Mouse (Mus musculus): ENCODE measurements around the gene Sfpq.

DNA sequence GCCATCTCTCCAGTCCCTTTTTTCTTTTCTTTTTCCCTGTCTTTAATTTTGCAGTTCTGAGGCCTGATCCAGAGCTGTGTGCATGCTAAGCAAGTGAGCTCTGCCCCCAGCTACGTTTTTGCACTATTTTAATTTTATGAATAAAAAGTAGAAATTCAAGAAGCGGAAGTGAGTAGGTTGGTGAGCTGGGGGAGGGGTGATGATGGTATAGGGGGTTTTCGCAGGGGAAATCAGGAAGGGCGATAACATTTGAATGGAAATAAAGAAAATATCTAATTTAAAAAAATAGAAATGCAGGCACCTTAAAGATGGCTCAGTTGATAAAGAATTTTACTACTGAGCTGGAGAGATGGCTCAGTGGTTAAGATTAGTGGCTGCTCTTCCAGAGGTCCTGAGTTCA, 22.4 kb downstream of the Sfpq start:
- no peak for TF ChIP-seq CTCF (IDR thresholded peaks at IDR 0.05; ENCODE audit: low read depth)
- no peak for TF ChIP-seq EP300 (IDR thresholded peaks at IDR 0.05; ENCODE audit: low read depth)

All from liver, embryonic 14.5 days (tissue).